Mouse (Mus musculus): ENCODE measurements around the gene Cldn13.
"Not testable (repeated sequence)": the region's sequence is repeated elsewhere in the genome, so short reads cannot be mapped to it uniquely, and the experiment has no call there.

The Cldn13 gene

GRCm38 (mm10) chr5:134915311-134915710, at the start of gene Cldn13:
Gene Cldn13 (minus strand): TSS chr5:134915526.
- DNase-seq (ENCODE audit: low spot score in 2 of 2): no peak

GRCm38 (mm10) chr5:134964655-134965054, 49.3 kb upstream of the Cldn13 start:
- DNase-seq (ENCODE audit: low spot score in 2 of 2): not testable (repeated sequence)

GRCm38 (mm10) chr5:134963546-134963945, 48.2 kb upstream of the Cldn13 start:
- peak; percentile 45 to 48 for DNase-seq (ENCODE audit: low spot score in 2 of 2)

- no peak for DNase-seq (ENCODE audit: low spot score in 2 of 2)
Measured at GRCm38 (mm10) chr5:134961519-134961918, 46.2 kb upstream of the Cldn13 start.

- DNase-seq (ENCODE audit: low spot score in 2 of 2): no peak
Measured at GRCm38 (mm10) chr5:134960430-134960829, 45.1 kb upstream of the Cldn13 start.

GRCm38 (mm10) chr5:134959114-134959513, 43.8 kb upstream of the Cldn13 start:
- peak; percentile 49 to 72 for DNase-seq (ENCODE audit: low spot score in 2 of 2)

GRCm38 (mm10) chr5:134955491-134955890, 40.2 kb upstream of the Cldn13 start:
- no peak for DNase-seq (ENCODE audit: low spot score in 2 of 2)

- peak; percentile 21 to 50 for DNase-seq (ENCODE audit: low spot score in 2 of 2)
Measured at GRCm38 (mm10) chr5:134951053-134951884, 35.9 kb upstream of the Cldn13 start.

- DNase-seq (ENCODE audit: low spot score in 2 of 2): no peak
Measured at GRCm38 (mm10) chr5:134948085-134948439, 32.7 kb upstream of the Cldn13 start.

GRCm38 (mm10) chr5:134947420-134948084, 32.2 kb upstream of the Cldn13 start:
- DNase-seq (ENCODE audit: low spot score in 2 of 2): no peak

- DNase-seq (ENCODE audit: low spot score in 2 of 2): no peak
Measured at GRCm38 (mm10) chr5:134946857-134947255, 31.5 kb upstream of the Cldn13 start, which contains the start of gene Cldn4. Gene Cldn4 (minus strand): TSS chr5:134946934.

GRCm38 (mm10) chr5:134946063-134946856, 30.9 kb upstream of the Cldn13 start:
- DNase-seq (ENCODE audit: low spot score in 2 of 2): no peak

GRCm38 (mm10) chr5:134945266-134945959, 30.1 kb upstream of the Cldn13 start:
- DNase-seq (ENCODE audit: low spot score in 2 of 2): no peak

- DNase-seq (ENCODE audit: low spot score in 2 of 2): no peak
Measured at GRCm38 (mm10) chr5:134944179-134944578, 28.9 kb upstream of the Cldn13 start.

- peak in 1 of 2 experiments; percentile 18 for DNase-seq (ENCODE audit: low spot score in 2 of 2)
Measured at GRCm38 (mm10) chr5:134942740-134943139, 27.4 kb upstream of the Cldn13 start.

- DNase-seq (ENCODE audit: low spot score in 2 of 2): no peak
Measured at GRCm38 (mm10) chr5:134941472-134942209, 26.3 kb upstream of the Cldn13 start.

GRCm38 (mm10) chr5:134939554-134939953, 24.2 kb upstream of the Cldn13 start:
- DNase-seq (ENCODE audit: low spot score in 2 of 2): not testable (repeated sequence)

- DNase-seq (ENCODE audit: low spot score in 2 of 2): no peak
Measured at GRCm38 (mm10) chr5:134939069-134939468, 23.7 kb upstream of the Cldn13 start.

- no peak for DNase-seq (ENCODE audit: low spot score in 2 of 2)
Measured at GRCm38 (mm10) chr5:134936626-134937185, 21.4 kb upstream of the Cldn13 start.

GRCm38 (mm10) chr5:134936051-134936450, 20.7 kb upstream of the Cldn13 start:
- no peak for DNase-seq (ENCODE audit: low spot score in 2 of 2)
